In the genomic region with DNA sequence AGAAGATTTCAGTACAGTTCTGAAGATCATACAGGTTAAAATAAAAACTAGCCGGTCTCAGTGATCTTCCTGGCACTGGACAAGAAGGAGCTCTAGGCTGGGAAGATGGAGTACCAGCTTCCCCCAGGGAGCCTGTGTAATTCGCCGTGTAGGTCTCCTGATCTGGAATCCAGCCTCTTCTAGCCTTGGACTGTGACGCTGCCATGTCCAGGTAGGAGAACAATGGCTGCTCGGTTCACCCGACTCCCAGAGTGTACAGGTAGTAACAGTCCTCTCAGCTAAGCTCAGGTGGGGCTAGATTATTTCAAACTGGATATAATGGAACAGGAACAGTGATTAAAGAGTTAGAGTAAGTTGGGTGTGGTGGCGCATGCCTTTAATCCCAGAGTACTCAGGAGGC, we compare ENCODE assay signal across 30 mouse cellular contexts.
"Had no signal": no experiment of that assay in that cellular context is flagged by ENCODE, and none has a peak within 500 bp of the region (broad histone marks: within the 10 kb centered on the region; RNA-seq: fewer than 3 reads in every experiment).

No protein-coding gene starts in this region.

- H3K36me3 ChIP-seq: heart, embryonic 12.5 days; heart, embryonic 13.5 days; heart, embryonic 15.5 days; hindbrain, embryonic 10.5 days had no signal

- H3K4me3 ChIP-seq: heart, embryonic 12.5 days; heart, embryonic 13.5 days; heart, embryonic 15.5 days; hindbrain, embryonic 10.5 days; hindbrain, embryonic 12.5 days; hindbrain, embryonic 13.5 days; hindbrain, embryonic 15.5 days; intestine, embryonic 15.5 days; kidney, embryonic 15.5 days; layer of hippocampus, adult 2 months; left cerebral cortex, adult 2 months had no signal

- H3K27me3 ChIP-seq: heart, embryonic 15.5 days; hindbrain, embryonic 12.5 days; hindbrain, embryonic 13.5 days; hindbrain, embryonic 15.5 days; intestine, embryonic 15.5 days; kidney, embryonic 15.5 days had no signal

- DNase-seq: heart, postnatal 10 days; heart, postnatal 14 days; heart, postnatal 36 days; heart, postnatal 4 days; kidney, adult 11 months; kidney, adult 18-20 months; kidney, adult 2 months; kidney, adult 8-10 months; kidney, adult 9 months; kidney, postnatal 10 days; kidney, postnatal 14 days; kidney, postnatal 25 days; kidney, postnatal 36 days; kidney, postnatal 4 days; layer of hippocampus, adult 9-11 months; layer of hippocampus, postnatal 36 days had no signal

- H3K9me3 ChIP-seq: heart, embryonic 12.5 days; heart, embryonic 13.5 days; heart, embryonic 15.5 days; hindbrain, embryonic 10.5 days; hindbrain, embryonic 12.5 days; hindbrain, embryonic 13.5 days; hindbrain, embryonic 15.5 days; intestine, embryonic 15.5 days; kidney, embryonic 15.5 days had no signal

- H3K4me1 ChIP-seq: heart, embryonic 12.5 days; heart, embryonic 15.5 days; hindbrain, embryonic 10.5 days; hindbrain, embryonic 12.5 days; hindbrain, embryonic 13.5 days; hindbrain, embryonic 15.5 days; intestine, embryonic 15.5 days; kidney, embryonic 15.5 days had no signal

- H3K27ac ChIP-seq: heart, embryonic 13.5 days; heart, embryonic 15.5 days; hindbrain, embryonic 10.5 days; hindbrain, embryonic 12.5 days; hindbrain, embryonic 13.5 days; hindbrain, embryonic 14.5 days; hindbrain, embryonic 15.5 days; hindbrain, postnatal 0 days; intestine, embryonic 15.5 days; kidney, embryonic 15.5 days; kidney, postnatal 0 days; left cerebral cortex, adult 2 months had no signal
